Mouse (Mus musculus) erythroblast, embryonic 14.5 days (primary cell): ENCODE measurements around the gene Hist2h2aa2. TPM values are rescaled to one million over a fixed set of nuclear protein-coding genes. Genes with fewer than 3 reads are reported as not detected.
"Not testable (repeated sequence)": the region's sequence is repeated elsewhere in the genome, so short reads cannot be mapped to it uniquely, and the experiment has no call there.

Experiments used
- H3K27me3 ChIP-seq: 2 replicates; pipeline ENCODE4 v1.6.1; 2012; ENCODE audit warnings: inconsistent platforms; ENCODE audit not compliant: control insufficient read depth
- H3K36me3 ChIP-seq: 2 replicates; pipeline ENCODE4 v1.6.1; 2012; ENCODE audit warnings: mild to moderate bottlenecking, inconsistent platforms; ENCODE audit not compliant: control insufficient read depth
- H3K4me1 ChIP-seq: 2 replicates; pipeline ENCODE4 v1.6.1; 2012; ENCODE audit warnings: inconsistent platforms; ENCODE audit not compliant: control insufficient read depth
- H3K4me3 ChIP-seq: replicated peaks from 2 replicates; pipeline ENCODE3; 2012; ENCODE audit warnings: moderate library complexity, mild to moderate bottlenecking, inconsistent platforms
- H3K9me3 ChIP-seq: 2 replicates; pipeline ENCODE4 v1.6.1; 2012; ENCODE audit warnings: low read length, inconsistent platforms, mixed read lengths; ENCODE audit not compliant: control insufficient read depth
- GATA1 ChIP-seq: IDR thresholded peaks from 2 replicates; pipeline ENCODE4 v1.6.1; 2012; ENCODE audit warnings: low read length, inconsistent platforms, mixed read lengths
- TAL1 ChIP-seq: IDR thresholded peaks from 3 replicates; pipeline ENCODE4 v1.6.1; 2012; ENCODE audit warnings: low read length, inconsistent platforms, mixed read lengths
- polyA plus RNA-seq: library from polyadenylated mRNA; stranded (reverse); fragments of >175 nt; gene quantifications from 2 replicates; pipeline ENCODE4 v1.2.3, GENCODE M21; 2012

The Hist2h2aa2 gene
- polyA plus RNA-seq, 1 experiment: 64.0 TPM

- Histone ChIP-seq H3K4me3 (peak within 1 kb of the TSS; percentile 70), H3K36me3 (peaks cover 14% of the 10 kb centered on the region), H3K27me3 (no peaks in the 10 kb centered on the region), H3K9me3 (no peaks in the 10 kb centered on the region), H3K4me1 (peaks cover 54% of the 10 kb centered on the region)
- TF ChIP-seq GATA1 (no peak), TAL1 (no peak)
Observed at GRCm38 (mm10) chr3:96269511-96270474, 29.7 kb upstream of the Hist2h2aa2 start, which contains the start of gene Hist2h2bb. Gene Hist2h2bb, plus strand, starts transcription at chr3:96269752.

GRCm38 (mm10) chr3:96268776-96269378 lies 28.8 kb upstream of the Hist2h2aa2 start:
- peaks cover 18% of the 10 kb centered on the region for H3K36me3 ChIP-seq
- peaks cover 56% of the 10 kb centered on the region for H3K4me1 ChIP-seq
- H3K9me3 ChIP-seq, H3K27me3 ChIP-seq: not testable (repeated sequence)
- H3K4me3 ChIP-seq: peak overlapping the region; percentile 70

GRCm38 (mm10) chr3:96268051-96268775 lies 28.1 kb upstream of the Hist2h2aa2 start, which contains the start of gene Hist2h3b:
Gene Hist2h3b, plus strand, starts transcription at chr3:96268654.
- H3K27me3 ChIP-seq: no peaks in the 10 kb centered on the region
- H3K9me3 ChIP-seq: no peaks in the 10 kb centered on the region
- TF ChIP-seq GATA1 (no peak), TAL1 (no peak)
- peaks cover 18% of the 10 kb centered on the region for H3K36me3 ChIP-seq
- H3K4me3 ChIP-seq: peak within 1 kb of the TSS; percentile 70
- peaks cover 56% of the 10 kb centered on the region for H3K4me1 ChIP-seq

- Histone ChIP-seq H3K4me1 (peaks cover 62% of the 10 kb centered on the region), H3K27me3 (no peaks in the 10 kb centered on the region), H3K36me3 (peaks cover 18% of the 10 kb centered on the region), H3K4me3 (peak overlapping the region; percentile 70), H3K9me3 (no peaks in the 10 kb centered on the region)
- TF ChIP-seq GATA1: no peak
Observed at GRCm38 (mm10) chr3:96267541-96267940, 27.5 kb upstream of the Hist2h2aa2 start.

- Histone ChIP-seq H3K36me3 (peaks cover 18% of the 10 kb centered on the region), H3K27me3 (no peaks in the 10 kb centered on the region), H3K9me3 (no peaks in the 10 kb centered on the region), H3K4me3 (peak overlapping the region; percentile 18), H3K4me1 (peaks cover 75% of the 10 kb centered on the region)
- TF ChIP-seq TAL1: peak; percentile 49; the same call in 2 of the 3 replicates
- TF ChIP-seq GATA1: peak; percentile 36; the same call in 1 of the 2 replicates
Observed at GRCm38 (mm10) chr3:96266132-96266710, 26.1 kb upstream of the Hist2h2aa2 start.

GRCm38 (mm10) chr3:96264404-96264949 lies 24.4 kb upstream of the Hist2h2aa2 start:
- H3K9me3 ChIP-seq: no peaks in the 10 kb centered on the region
- peaks cover 18% of the 10 kb centered on the region for H3K36me3 ChIP-seq
- no peaks in the 10 kb centered on the region for H3K27me3 ChIP-seq
- H3K4me3 ChIP-seq: peak overlapping the region; percentile 76
- peaks cover 79% of the 10 kb centered on the region for H3K4me1 ChIP-seq
- TF ChIP-seq GATA1: no peak
- no peak for TF ChIP-seq TAL1

- H3K9me3 ChIP-seq: no peaks in the 10 kb centered on the region
- H3K4me1 ChIP-seq: peaks cover 77% of the 10 kb centered on the region
- H3K36me3 ChIP-seq: peaks cover 18% of the 10 kb centered on the region
- H3K27me3 ChIP-seq: no peaks in the 10 kb centered on the region
- peak overlapping the region; percentile 76 for H3K4me3 ChIP-seq
- TF ChIP-seq TAL1 (no peak), GATA1 (no peak)
Observed at GRCm38 (mm10) chr3:96263558-96264403, 23.7 kb upstream of the Hist2h2aa2 start.

- Histone ChIP-seq H3K36me3 (peaks cover 18% of the 10 kb centered on the region), H3K4me1 (peaks cover 73% of the 10 kb centered on the region)
Observed at GRCm38 (mm10) chr3:96262979-96263550, 23.0 kb upstream of the Hist2h2aa2 start, which contains the start of gene Hist2h4. Gene Hist2h4, minus strand, starts transcription at chr3:96263311.

More at GRCm38 (mm10) chr3:96262979-96263550, 23.0 kb upstream of the Hist2h2aa2 start, which contains the start of gene Hist2h4:
- Histone ChIP-seq H3K9me3 (no peaks in the 10 kb centered on the region), H3K27me3 (no peaks in the 10 kb centered on the region), H3K4me3 (peak within 1 kb of the TSS; percentile 76)
- TF ChIP-seq TAL1 (peak; percentile 66), GATA1 (no peak)
